Mouse (Mus musculus): ENCODE measurements around the gene Gm20388. TPM values are rescaled to one million over a fixed set of nuclear protein-coding genes. Genes with fewer than 3 reads are reported as not detected.

Gm20388 gene
- total and polyA plus RNA-seq, 2 experiments from 2014 or later = 51.3 TPM; not detected in 1

DNA sequence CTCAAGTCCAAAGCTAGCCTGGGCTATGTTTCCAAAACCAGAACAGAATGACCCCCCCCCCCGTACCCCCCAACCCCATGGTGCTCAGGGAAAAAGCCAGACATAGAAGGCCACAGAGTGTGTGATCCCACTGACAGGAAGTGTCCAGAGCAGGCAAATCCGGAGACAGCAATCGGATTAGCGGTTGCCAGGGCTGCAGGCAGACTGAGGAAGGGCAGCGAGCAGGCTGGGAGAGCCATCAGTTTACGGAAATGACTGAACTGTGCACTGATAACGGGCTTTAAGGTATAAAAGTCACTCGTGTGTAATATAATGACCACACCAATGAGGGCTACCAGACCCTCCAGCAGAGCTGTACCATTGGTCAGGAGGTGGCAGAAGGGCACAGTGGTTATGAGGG, 730.6 kb downstream of the Gm20388 start:
- no peak overlapping the region for H3K4me3 ChIP-seq (ENCODE audit: low read depth, low read length)
- no peak overlapping the region for H3K9ac ChIP-seq
- ATAC-seq = no peak
- no peaks in the 10 kb centered on the region for H3K36me3 ChIP-seq (ENCODE audit: insufficient read depth)
- no peak for TF ChIP-seq CTCF (IDR thresholded peaks at IDR 0.05; ENCODE audit: low read depth)
- H3K27me3 ChIP-seq (ENCODE audit: insufficient read depth, low read length) = no peaks in the 10 kb centered on the region
- no peak overlapping the region for H3K27ac ChIP-seq (ENCODE audit: low read depth, low read length)
- no peaks in the 10 kb centered on the region for H3K4me1 ChIP-seq (ENCODE audit: insufficient read depth)
- no peak overlapping the region for H3K4me2 ChIP-seq (ENCODE audit: low read depth)
- H3K9me3 ChIP-seq (ENCODE audit: low read length) = no peaks in the 10 kb centered on the region
- WGBS = 30% methylated on average over 8 of the region's 8 CpGs
- no peak for DNase-seq

DNA sequence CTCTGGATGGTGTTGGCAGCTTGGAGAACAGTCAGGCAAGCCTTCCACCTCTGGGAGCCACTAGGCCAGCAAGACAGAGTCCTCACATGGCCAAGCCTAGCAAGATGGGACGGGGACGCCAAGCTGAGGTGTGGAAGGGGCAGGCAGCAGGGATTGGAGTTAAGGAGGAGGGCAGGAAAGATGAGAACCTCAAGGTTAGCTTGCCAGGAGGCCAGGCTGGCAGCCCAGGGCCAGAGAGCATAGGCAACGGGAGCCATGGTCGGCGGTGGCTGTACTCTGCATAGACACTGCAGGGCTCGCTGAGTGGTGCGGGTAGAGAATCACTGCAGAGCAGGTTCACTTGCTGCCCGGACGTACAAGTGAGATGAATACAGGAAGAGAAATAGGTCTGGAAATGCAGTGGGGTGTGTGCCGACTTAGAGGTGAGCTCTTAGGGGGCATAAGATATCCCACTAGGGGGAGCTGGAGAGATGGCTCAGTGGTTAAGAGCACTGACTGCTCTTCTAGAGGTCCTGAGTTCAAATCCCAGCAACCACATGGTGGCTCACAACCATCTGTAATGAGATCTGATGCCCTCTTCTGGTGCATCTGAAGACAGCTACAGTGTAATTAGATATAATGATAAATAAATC, 731.5 kb downstream of the Gm20388 start:
- Histone ChIP-seq H3K9me3 (ENCODE audit: low read length) (no peaks in the 10 kb centered on the region), H3K27ac (ENCODE audit: low read depth, low read length) (no peak overlapping the region), H3K9ac (no peak overlapping the region), H3K27me3 (ENCODE audit: insufficient read depth, low read length) (no peaks in the 10 kb centered on the region), H3K4me3 (ENCODE audit: low read depth, low read length) (no peak overlapping the region), H3K4me1 (ENCODE audit: insufficient read depth) (no peaks in the 10 kb centered on the region), H3K4me2 (ENCODE audit: low read depth) (no peak overlapping the region), H3K36me3 (ENCODE audit: insufficient read depth) (no peaks in the 10 kb centered on the region)
- ATAC-seq = no peak
- 0 out of 2 replicates have a peak, but pooled peaks have one; percentile 4 for TF ChIP-seq CTCF (IDR thresholded peaks at IDR 0.05; ENCODE audit: low read depth)
- DNase-seq = no peak
- 84% methylated on average over 10 of the region's 10 CpGs for WGBS

DNA sequence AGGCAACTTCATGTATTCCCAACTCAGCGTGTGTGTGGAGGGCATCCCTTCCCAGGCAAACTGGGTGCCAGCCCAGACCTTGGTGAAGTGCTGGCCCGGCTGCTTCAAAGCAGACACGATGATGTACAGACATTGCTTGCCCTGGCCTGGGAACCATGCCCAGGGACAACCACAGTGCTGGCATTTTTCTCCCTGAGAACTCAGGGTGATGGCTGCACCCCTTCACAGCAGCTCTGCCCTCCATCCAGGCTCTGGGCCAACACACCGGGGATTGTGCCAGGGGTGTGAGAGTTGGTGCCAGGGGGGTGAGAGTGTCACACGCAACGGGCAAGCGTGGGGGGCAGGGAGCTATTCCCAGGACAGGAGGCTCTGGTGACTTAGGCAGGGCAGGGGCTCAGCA, 734.0 kb downstream of the Gm20388 start:
- TF ChIP-seq CTCF (IDR thresholded peaks at IDR 0.05; ENCODE audit: low read depth) = no peak
- WGBS = 38% methylated on average over 7 of the region's 7 CpGs
- no peaks in the 10 kb centered on the region for H3K4me1 ChIP-seq (ENCODE audit: insufficient read depth)

DNA sequence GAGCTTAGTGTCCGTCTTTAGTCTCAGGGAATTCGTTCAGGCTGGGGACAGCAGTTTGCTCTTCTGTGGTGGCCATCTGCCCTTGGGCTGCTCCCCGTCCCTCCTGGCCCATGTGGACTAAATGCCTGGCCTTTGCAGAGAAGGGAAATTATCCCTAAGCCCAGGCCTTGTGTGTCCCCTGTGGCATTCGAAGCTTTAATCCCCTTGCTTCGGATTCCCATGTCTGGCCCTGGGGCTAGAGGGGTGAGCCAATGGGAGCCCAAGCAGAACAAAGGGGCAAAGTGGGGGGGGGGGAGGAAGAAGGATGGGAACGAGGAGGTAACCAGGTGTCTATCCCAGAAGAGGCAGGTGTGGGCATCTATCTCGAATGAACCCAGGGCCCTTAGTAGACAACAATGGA, 736.9 kb downstream of the Gm20388 start, which contains the start of gene 1190005I06Rik:
Gene 1190005I06Rik (minus strand): TSS at position 101 of the 400 bp plus-strand sequence.
- 31% methylated on average over 7 of the region's 7 CpGs for WGBS
- H3K4me1 ChIP-seq (ENCODE audit: insufficient read depth) = no peaks in the 10 kb centered on the region
- H3K9me3 ChIP-seq (ENCODE audit: low read length) = no peaks in the 10 kb centered on the region

More for the DNA sequence above, 734.0 kb downstream of the Gm20388 start:
- Histone ChIP-seq H3K27ac (ENCODE audit: low read depth, low read length) (peak overlapping the region; percentile 45; the same call in 1 of the 2 replicates), H3K36me3 (ENCODE audit: insufficient read depth) (no peaks in the 10 kb centered on the region), H3K4me2 (ENCODE audit: low read depth) (no peak overlapping the region), H3K27me3 (ENCODE audit: insufficient read depth, low read length) (no peaks in the 10 kb centered on the region), H3K9ac (no peak overlapping the region), H3K4me3 (ENCODE audit: low read depth, low read length) (no peak overlapping the region), H3K9me3 (ENCODE audit: low read length) (no peaks in the 10 kb centered on the region)
- DNase-seq (peak; percentile 80), ATAC-seq (peak; percentile 89)

DNA sequence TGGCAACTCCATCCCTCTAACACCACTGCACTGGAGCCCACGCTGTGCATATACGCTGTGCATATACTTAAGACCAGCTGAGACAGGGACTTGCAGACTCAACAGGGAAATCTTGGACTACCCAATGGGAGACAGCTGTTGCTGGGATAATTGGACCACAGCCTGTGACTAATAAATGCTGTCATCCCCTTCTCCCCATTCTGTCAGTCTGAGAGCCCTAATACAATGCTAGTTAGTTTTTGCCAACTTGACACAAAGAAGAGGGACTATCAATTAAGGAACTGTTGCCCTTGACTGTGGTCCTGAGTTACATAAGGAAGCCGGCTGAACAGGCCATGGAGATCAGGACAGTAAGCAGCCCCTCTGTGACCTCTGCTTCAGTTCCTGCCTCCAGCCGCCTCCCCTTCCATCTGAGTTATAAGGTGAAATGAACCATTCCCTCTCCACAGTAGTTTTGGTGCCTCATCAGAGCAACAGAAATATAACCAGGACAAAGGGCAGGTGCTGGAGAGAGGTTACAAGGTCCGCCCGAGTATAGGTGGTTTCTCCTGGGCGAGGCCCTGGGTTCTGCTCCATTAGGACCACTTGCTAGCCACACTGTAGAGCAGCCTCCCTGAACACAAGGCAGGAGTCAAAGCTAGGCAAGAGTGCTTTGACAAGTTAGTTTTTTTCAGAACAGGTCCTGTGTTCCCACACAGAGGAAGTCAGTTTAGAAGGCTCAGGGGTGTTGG, 745.8 kb downstream of the Gm20388 start:
- Histone ChIP-seq H3K9ac (no peak overlapping the region), H3K27me3 (ENCODE audit: insufficient read depth, low read length) (no peaks in the 10 kb centered on the region), H3K27ac (ENCODE audit: low read depth, low read length) (no peak overlapping the region), H3K4me3 (ENCODE audit: low read depth, low read length) (no peak overlapping the region), H3K4me2 (ENCODE audit: low read depth) (no peak overlapping the region), H3K9me3 (ENCODE audit: low read length) (no peaks in the 10 kb centered on the region), H3K4me1 (ENCODE audit: insufficient read depth) (no peaks in the 10 kb centered on the region), H3K36me3 (ENCODE audit: insufficient read depth) (peaks cover 48% of the 10 kb centered on the region)
- no peak for TF ChIP-seq CTCF (IDR thresholded peaks at IDR 0.05; ENCODE audit: low read depth)
- WGBS = 83% methylated on average over 7 of the region's 7 CpGs
- DNase-seq = no peak
- no peak for ATAC-seq

More for the DNA sequence above, 736.9 kb downstream of the Gm20388 start, which contains the start of gene 1190005I06Rik:
- Histone ChIP-seq H3K27ac (ENCODE audit: low read depth, low read length) (no peak within 1 kb of the TSS), H3K36me3 (ENCODE audit: insufficient read depth) (no peaks in the 10 kb centered on the region), H3K9ac (no peak within 1 kb of the TSS), H3K27me3 (ENCODE audit: insufficient read depth, low read length) (no peaks in the 10 kb centered on the region), H3K4me3 (ENCODE audit: low read depth, low read length) (no peak within 1 kb of the TSS), H3K4me2 (ENCODE audit: low read depth) (no peak within 1 kb of the TSS)
- no peak for TF ChIP-seq CTCF (IDR thresholded peaks at IDR 0.05; ENCODE audit: low read depth)
- DNase-seq = no peak
- no peak for ATAC-seq

DNA sequence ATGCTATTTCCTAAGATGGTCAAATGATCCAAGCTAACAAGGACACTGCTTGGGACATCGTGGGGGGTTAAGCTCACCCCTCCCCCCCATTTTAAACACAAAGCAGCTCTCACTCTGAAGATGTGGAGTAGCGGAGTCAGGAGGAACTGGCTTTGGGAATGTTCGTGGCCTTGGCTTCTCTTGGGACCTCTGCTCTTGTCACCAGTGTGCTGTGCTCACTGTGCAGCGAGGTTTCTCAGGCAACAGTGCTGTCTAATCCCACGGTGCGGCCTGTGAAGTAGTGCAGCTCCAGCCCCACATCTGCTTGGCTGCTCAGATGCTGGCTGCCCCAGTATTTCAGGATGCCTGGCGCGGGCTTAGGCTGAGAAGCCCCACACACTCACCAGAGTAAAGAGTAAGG, 746.8 kb downstream of the Gm20388 start:
- TF ChIP-seq CTCF (IDR thresholded peaks at IDR 0.05; ENCODE audit: low read depth) = no peak
- H3K9me3 ChIP-seq (ENCODE audit: low read length) = no peaks in the 10 kb centered on the region
- 95% methylated on average over 8 of the region's 8 CpGs for WGBS
- no peaks in the 10 kb centered on the region for H3K4me1 ChIP-seq (ENCODE audit: insufficient read depth)
- no peak overlapping the region for H3K4me2 ChIP-seq (ENCODE audit: low read depth)
- H3K4me3 ChIP-seq (ENCODE audit: low read depth, low read length) = no peak overlapping the region
- DNase-seq (no peak), ATAC-seq (peak; percentile 34; the same call in 1 of the 2 replicates)
- H3K9ac ChIP-seq = no peak overlapping the region
- no peak overlapping the region for H3K27ac ChIP-seq (ENCODE audit: low read depth, low read length)
- H3K27me3 ChIP-seq (ENCODE audit: insufficient read depth, low read length) = no peaks in the 10 kb centered on the region
- H3K36me3 ChIP-seq (ENCODE audit: insufficient read depth) = peaks cover 48% of the 10 kb centered on the region

DNA sequence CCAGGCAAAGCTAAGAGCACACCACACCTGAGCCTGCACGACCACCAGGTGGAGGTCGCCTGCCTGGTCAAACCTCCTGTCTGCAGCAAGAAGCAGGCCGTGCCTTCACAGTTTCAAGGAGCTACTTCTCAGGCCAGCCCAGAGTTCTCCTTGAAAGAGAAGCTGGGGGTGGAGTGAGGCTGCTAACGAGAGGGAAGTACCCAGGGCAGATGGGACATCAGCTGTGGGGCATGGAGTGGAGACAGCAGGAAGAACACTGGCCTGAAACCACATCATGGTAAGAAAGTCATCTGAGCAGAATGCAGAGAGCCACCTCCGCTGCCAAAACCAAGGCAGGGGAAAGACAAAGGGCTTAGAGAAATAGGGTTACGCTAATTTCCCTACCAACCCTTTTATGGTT, 753.9 kb downstream of the Gm20388 start:
- DNase-seq (no peak), ATAC-seq (no peak)
- H3K4me1 ChIP-seq (ENCODE audit: insufficient read depth) = peaks cover 14% of the 10 kb centered on the region
- no peak overlapping the region for H3K4me2 ChIP-seq (ENCODE audit: low read depth)
- no peaks in the 10 kb centered on the region for H3K27me3 ChIP-seq (ENCODE audit: insufficient read depth, low read length)
- TF ChIP-seq CTCF (IDR thresholded peaks at IDR 0.05; ENCODE audit: low read depth) = peak; percentile 9; the same call in 1 of the 2 replicates
- H3K9me3 ChIP-seq (ENCODE audit: low read length) = no peaks in the 10 kb centered on the region
- H3K4me3 ChIP-seq (ENCODE audit: low read depth, low read length) = no peak overlapping the region
- no peak overlapping the region for H3K27ac ChIP-seq (ENCODE audit: low read depth, low read length)
- H3K9ac ChIP-seq = no peak overlapping the region
- WGBS = 73% methylated on average over 6 of the region's 6 CpGs
- H3K36me3 ChIP-seq (ENCODE audit: insufficient read depth) = 0 out of 2 replicates have a peak, but pooled peaks cover 3% of the 10 kb centered on the region

Measured in forebrain, postnatal 0 days (tissue).